Mouse (Mus musculus) brain, adult 2 months (tissue): ENCODE measurements around the gene C77080.

Source experiments
- DNase-seq: peaks from one replicate; pipeline ENCODE4 v3.0.0; 2011; ENCODE audit warnings: low read depth, low spot score

C77080 gene

DNA sequence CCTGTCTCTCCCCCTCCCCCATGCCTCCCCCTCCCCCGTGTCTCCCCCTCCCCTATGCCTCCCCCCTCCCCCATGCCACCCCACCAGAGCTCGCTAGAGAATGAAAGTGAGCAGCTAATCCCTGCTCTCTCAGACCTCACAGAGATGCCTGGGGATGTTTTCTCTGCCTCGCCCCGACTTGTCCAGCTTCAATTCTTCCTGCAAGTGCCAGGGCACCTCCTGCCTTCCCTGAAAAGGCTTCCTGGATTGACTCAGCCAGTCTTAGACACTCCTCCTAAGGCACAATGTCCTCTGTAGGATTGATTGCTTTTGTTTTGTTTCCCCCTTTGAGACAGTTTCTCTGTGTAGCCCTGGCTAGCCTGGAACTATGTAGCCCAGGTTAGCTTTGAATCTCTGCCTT lies at the start of gene C77080:
Gene C77080 (minus strand): TSS at position 209 of the 400 bp plus-strand sequence.
- no peak for DNase-seq

DNA sequence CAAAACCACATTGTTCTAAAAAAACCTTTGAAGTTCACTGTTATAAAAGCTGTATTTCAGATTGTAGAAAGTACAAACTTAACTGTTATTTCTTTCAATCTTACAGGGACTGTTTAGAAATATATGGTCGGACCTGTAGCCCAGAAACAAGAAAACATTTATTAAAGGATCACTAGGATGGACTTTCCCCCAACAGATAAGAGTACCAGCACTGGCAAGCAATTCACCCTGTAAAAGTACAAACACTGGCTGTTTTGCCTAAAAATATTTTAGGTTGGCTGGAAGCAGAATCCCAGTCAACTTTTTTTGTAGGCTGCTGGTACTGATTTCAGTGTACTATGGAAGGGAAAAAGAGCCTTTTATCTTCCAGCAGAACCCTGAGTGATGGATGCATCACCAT lies 46.7 kb upstream of the C77080 start:
- DNase-seq, result no peak

DNA sequence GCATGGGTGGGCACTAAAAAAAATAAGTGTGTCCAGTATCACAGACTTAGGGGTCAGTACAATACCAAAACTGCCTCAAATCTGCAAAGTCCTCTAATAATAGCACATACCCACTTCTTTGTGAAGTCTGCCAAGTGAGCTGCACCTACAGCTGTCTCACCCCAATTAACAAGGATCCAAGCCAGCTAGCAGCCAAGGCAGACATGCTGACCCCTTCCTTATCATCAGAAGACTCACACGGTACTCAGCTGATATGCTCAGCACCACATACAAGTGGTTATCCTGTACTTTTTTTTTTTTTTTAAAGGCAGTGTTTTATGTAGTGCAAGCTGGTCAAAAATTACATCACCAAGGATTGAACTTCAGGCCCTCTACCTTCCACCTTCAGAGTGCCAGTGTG lies 43.1 kb upstream of the C77080 start:
- DNase-seq, result no peak

DNA sequence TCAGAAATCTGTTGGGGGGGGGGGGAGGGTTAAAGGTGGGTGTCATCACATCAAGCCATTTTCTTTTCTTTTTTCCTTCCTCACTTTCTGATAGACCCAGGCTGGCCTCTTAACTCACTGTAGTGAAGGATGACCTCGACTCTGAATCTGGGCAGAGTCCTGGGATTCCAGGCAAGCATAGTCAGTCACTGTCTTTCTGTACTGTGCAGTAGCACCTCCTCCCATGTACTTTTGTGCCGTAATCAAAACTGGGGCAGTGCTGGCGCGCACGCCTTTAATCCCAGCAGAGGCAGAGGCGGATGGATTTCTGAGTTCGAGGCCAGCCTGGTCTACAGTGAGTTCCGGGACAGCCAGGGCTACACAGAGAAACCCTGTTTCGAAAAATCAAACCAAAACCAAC lies 42.6 kb upstream of the C77080 start:
- no peak for DNase-seq

DNA sequence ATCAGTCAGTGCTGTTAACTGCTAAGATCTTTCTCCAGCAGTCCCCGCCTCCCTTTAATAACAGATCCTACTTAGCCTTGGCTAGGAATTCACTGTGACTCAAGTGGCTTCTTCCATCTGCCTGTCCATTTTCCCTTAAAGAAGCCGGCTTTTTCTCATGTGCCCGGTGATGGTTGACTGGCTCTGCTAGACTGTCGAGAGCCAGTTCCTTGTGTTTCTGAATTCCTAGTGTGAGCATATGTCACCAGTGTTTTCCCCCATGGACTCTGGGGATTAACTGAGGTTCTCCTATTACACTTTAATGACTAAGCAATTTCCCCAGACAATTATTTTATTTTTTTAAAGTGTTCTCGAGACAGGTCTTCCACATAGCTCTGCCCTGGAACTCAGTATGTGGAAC lies 42.2 kb upstream of the C77080 start:
- no peak for DNase-seq

DNA sequence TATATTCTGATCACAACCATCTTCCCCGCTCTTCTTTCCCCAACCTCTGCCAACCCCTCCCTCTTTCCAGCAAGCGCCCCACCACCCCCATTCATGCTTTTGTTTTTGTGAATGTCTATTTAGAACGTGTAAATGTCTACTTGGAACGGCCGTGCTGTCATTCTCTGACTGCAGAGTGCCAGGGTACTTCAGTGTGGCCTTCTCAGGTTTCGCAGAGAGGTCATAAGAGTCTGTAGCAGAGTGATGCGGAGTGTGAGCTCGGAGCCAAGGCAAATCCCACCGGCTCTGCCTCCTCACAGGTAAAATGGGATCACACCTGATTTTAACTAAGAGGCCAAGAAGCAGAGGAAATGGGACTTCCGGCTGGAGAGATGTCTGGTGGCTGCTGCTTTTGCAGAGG lies 37.9 kb upstream of the C77080 start:
- no peak for DNase-seq

DNA sequence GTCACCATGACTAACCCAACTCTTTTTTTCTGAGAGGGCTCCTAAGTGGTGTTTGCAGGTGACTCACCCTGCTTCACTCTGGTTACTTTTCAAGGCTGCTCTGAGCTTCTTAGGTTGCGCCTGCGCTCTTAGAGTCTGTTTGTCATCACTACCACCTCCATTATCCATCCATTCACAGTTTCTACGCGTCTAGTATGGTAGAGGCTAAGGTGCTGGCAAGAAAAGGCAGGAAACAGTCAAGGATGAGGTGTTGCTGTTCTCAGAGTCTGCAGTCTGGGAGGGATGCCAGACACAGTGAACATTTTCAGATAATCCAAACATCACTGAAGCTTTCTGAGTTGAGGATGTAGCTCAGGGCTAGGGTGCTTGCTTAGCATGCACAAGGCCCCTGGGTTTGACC lies 36.5 kb upstream of the C77080 start:
- peak; percentile 83 for DNase-seq

DNA sequence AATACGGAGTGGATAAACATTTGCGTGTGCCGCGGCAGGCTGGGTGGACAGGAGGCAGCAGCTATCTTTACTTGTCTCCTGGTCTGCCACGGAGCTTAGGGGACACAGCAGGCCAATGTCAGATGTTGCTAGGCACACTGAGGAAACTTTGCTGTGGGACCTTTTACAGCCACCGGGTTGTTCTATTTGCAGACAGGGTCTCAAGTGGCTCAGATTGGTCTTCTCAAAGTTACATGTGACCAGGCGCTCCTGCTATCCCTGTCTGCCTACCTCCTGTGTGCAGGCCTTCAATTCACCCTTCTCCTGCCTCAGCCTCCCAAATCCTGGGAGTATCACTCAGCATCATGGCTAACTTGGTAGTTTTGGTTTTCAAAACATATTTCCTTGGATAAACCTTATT lies 34.9 kb upstream of the C77080 start:
- DNase-seq, result no peak

DNA sequence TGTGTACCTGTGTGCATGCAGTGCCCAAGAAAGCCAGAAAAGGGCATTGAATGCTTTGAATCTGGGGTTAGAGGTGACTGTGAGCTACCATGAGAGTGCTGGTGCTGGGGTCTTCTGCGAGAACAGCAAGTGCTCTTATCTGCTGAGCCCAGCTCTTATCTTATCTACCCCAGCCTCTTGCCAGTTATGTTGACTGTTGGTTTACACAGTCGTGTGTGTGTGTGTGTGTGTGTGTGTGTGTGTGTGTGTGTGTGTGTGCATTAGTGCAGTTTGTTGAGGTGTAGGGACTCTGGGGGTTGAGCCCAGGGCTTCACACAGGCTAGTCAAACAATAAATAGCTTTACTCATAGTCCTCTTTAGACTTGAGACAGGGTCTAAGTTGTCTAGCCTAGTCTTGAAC lies 34.0 kb upstream of the C77080 start:
- no peak for DNase-seq

DNA sequence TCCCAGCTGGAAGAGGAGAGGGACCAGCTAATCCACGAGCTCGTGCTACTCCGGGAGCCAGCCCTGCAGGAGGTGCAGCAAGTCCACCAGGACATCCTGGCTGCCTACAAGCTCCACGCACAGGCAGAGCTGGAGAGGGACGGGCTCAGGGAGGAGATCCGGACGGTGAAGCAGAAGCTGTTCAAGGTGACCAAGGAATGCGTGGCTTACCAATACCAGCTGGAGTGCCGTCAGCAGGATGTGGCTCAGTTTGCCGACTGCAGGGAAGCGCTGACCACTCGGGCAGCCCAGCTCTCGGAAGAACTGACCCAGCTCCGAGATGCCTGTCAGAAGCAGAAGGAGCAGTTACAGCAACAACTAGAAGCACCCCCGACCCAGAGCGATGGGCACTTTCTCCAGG lies 32.5 kb upstream of the C77080 start:
- no peak for DNase-seq

DNA sequence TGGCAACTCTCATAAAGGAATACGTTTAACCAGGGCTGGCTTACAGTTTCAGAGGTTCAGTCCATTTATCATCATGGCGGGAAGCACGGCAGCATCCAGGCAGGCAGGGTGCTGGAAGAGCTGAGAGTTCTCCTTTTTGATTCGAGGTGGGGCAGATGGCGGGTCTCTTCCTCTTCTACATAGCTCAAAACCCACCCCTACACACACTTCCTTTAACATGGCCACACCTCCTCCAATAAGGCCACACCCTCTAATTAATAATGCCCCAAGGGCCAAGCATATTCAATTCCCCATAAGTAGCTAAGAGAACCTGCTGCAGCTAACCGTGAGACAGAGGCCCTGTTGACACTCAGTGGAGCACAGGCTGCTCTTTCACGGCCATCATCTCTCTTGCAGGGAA lies 31.6 kb upstream of the C77080 start:
- DNase-seq, result no peak

DNA sequence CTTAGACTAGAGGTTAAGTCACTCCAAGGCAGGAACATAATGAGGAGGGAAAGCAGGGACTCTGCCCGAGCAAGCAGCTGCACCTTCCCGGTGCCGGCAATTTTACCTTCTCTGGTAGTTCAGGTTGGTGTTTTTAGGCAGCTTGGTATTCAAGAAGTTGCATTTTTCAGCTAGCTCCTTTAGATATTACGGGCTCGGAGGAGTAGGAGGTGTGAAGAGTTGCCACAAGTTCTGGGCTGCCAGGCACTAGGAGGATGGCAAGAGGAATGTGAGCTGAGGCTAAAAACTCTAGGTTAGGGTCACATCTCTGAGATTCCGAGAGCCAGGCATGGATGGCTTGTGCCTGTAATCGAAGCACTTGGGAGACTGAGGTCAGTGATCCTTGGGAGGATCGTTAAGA lies 28.5 kb upstream of the C77080 start:
- DNase-seq, result peak; percentile 58

DNA sequence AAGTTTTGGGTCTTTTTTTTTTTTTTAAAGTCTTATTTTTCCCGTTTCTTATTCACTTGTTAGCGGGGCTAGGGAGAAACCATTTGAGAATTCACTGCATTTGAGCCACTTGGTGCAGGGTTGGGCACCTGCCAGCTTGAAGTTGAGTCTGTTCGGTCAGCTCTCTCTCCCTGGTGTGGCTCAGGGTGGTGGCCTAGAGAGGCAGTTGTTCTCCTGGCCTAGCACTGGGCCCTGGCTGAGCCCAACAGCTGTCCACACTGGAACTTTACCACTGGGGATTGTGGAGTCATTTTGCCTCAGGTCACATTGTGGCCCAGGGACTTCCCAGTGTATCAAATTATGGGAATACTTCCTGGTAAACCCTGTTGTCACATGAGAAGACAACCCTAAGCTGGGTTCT lies 26.9 kb upstream of the C77080 start:
- no peak for DNase-seq

DNA sequence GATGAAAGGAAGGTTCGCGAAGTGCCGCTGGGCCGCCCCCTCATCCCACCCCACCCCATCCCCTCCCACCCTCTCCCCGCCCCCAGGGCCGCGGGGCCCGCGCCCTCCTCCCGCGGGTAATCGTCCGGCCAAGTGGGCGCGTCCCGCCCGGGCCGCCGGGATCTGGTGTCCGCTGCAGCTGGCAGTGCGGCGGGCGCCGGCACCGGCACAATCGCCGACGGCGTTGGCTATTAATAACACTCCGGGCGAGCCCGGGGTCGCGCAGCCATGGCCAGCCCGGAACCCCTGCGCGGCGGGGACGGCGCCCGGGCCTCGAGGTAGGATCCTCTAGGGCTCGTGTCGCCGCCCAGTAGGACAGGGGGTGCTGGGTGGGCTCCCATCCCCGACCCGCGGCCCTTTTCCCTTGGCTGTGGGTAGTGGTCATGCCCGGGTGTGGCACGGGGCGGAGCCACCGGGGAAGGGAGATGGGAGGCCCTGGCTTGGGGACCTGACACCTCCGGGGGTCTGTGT lies 26.3 kb upstream of the C77080 start, which contains the start of gene Sync:
Gene Sync (plus strand): TSS at position 146 of the 510 bp plus-strand sequence.
- DNase-seq, result no peak

DNA sequence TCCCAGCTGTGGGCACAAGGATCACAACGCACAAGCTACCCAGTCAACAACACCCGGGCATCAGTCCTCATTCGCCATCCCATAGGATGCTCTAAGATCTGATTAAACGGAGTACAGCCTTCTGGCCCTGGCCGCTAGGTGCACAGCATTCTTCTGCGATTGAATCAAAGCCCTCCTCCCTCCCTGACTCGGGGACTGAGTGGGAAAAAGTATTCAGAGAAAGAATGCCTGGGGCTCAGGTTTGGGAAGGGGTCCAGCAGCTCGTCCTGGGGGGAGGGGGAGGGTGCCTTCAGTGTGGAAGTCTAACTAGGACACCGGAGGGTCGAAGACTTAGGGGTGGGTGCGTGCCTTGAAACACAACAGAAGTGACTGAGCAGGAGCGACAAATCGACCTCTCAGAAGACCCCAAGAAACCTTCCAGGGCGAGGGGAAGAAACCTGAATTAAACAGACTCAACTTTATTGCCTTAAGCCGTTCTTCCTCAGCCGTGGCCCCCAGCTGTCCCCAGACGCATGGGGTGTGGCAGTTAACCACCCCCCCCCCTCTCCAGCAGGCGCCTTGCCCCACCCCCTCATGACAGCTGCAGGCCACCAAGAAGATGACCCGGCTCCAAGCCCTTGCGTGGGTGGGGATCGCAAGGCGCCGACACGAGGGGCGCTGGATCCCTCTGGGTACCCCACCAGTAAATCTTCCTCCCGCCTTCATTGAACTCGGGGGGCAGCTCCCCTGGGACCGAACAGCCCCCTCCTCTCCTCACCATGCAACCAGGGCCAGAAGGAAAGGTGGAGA lies 25.7 kb upstream of the C77080 start:
- no peak for DNase-seq

DNA sequence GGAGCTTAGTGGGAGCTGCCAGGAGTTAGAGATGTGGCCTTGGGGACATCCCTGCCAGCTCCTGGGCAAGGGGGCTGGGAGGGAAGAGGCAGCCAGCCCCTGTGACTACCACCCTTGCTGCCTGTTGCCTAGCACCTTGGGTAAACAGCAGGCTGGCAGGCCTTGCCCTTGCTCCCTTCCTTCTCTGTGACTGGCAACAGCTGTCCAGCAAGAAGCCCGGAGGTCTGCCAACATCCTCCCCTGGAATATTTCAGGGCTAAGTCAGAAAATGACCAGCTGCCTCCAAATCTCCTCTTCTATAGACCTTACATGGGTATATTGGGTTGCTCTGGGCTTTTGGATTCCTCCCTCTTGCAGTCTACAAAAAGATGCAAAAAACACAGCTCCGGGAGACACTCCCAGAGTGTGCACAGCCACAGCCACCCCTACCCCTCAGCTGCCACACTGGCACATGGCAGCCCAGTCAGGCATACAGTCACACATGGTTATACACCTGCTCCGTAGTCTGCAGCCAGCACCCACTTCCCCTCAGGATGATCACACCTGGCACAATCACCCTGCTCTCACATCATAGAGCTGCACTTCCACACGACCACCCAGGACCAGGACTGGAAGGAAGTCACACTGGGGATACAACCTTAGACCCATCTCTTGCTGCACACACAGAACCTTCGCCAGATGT lies 24.9 kb upstream of the C77080 start:
- DNase-seq, result no peak

DNA sequence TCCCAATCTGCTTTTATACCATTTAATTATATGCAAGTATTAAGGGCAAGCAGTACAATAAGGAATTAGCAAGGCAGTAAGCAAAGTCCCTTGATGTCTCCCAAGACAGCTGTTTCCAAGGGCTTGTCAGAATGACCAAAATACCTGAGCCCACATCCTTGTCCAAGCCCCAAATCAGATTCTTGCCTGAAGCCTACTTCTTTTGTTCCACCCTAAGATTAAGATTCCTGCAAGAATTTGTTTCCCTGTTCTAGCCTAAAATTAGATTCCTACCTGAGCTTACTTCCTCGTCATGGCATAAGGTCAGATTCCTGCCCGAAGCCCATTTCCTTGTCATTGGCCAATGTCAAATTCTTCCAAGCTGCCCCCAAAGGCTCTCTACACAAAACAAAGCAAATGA lies 23.5 kb upstream of the C77080 start:
- no peak for DNase-seq

DNA sequence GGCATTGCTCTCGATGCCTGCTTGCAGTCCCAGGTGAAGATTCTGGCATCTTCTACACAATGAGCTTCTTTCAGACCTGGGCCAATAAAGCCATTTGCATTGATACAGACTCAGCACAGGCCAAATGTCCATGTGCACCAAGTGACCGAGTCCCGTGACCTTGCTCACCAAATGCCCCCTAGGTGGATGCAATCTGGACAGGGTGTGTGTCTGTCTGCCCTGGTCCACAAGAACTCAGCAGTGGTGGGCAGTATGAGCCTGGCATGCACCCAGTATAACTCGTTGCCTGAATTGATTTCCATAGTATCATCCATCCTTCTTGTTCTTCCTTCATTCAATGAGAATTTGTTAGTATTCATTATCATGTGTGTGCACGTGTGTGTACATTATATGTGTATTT lies 22.0 kb upstream of the C77080 start:
- DNase-seq, result no peak

DNA sequence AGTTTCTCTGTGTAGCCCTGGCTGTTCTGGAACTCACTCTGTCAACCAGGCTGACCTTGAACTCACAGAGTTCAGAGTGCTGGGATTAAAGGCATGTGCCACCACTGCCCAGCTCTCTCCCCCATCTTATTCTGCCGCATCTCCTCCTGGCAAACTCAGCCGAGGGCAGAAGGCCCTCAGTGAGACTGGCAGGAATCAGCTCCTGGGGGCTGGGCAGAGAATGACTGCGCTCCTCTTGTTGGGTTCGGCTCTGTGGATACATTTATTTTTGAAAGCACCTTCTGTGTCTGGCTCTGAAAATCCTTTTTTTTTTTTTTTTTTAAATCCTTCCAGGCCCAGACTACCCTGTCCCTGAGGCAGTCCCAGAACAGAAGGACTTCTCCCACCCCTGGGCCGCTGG lies 21.6 kb upstream of the C77080 start:
- DNase-seq, result no peak

DNA sequence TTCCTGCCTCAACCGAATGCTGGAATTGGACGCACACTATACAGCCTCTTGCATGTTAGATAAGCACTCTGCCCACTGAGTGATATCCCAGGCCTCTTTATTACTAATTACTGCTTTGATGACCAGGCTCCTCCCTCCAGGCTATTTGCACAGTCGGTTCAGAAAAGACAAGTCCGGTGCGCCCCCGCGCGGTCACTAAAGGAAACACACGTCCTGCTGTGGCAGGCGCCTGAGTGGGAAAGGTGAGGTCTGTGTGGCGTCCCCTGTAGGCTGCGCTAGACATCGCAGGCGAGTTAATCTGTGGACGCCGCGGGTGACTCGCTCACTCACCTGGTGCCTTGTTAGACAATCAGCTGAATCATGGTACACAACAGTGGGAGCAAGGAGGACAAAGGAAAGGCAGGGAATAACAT lies 15.3 kb upstream of the C77080 start:
- peak; percentile 94 for DNase-seq

DNA sequence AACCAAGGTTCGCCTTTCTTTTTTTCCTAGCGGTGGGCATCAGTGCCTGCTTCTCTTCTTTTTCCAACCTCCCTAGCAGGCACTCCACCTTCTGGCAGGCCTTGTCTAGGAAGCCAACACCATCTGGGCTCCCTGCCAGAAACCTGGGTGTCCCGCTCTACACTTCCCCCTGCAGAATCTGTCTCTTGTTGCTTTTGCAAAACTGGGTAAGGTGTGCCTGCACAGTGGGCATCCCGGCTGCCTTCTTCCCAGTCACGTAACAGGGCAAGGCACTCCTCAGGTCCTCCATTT lies 11.5 kb upstream of the C77080 start:
- DNase-seq, result peak; percentile 98

DNA sequence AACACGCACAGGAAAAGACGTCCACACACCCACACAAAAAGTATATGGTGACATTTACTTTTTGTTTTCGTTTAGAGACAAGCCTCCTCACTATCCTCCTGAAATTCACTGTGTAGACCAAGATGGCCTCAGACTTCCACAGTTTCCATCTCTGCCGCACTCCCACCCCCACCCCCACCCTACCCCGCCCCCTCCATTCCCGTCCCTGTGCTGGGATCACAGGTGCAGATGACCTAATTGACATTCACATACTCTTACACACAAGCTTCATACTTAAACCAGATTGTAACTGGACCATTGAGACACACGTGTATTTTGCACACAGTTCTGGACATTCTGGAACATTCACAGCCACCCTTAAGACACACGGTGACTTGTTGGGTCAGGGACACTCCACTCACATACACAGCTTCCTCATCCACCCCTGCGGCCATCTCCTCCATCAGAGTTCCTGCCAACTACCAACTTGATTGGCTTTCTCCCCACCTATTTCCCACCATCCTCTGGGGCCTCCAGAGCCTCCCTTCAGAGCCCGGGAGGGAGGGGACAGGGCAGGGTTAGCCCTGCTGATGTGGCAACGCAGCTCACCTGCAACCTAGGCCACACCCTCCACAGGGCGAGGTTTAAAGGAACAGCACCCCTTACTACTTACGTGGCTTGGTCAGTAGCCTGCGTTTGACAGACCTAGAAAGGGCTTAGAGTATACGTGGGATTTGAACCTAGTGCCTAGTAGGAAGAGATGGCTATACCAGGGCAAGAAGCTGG lies 11.0 kb upstream of the C77080 start:
- no peak for DNase-seq

DNA sequence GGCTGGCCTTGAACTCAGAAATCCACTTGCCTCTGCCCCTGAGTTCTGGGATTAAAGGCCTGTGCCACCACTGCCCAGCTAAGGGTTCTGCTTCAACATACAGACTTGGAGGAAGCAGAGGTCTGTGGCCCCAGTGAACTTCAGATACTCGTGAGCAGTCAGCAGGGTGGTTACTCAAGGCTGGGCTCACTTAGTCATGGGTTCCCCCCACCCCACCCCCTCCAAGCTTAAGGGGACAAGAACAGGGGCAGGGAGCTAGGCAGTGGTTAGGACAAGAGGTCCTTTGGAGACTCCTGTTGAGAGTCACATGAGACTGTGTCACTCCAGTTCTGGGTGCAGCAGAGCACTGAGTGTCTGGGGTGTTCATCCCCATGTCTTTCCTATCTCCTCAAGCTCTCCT lies 7.5 kb upstream of the C77080 start:
- no peak for DNase-seq
